8 mouse cellular contexts compared by ENCODE assay signal in genomic region chr4:148448179-148448852, GRCm38 (mm10). TPM values are rescaled to one million over a fixed set of nuclear protein-coding genes. Genes with fewer than 3 reads are reported as not detected.
DNase-seq lines count a peak whose midpoint lies in the region; ATAC-seq and TF ChIP-seq lines count a peak whose summit lies in the region.

Gene Mtor (plus strand): TSS chr4:148448611.

- H3K9me3 ChIP-seq in ES-E14 (ENCODE audit: control insufficient read depth, insufficient read depth, low read depth, low read length), result no peaks in the 10 kb centered on the region
- H3K9me3 ChIP-seq in forebrain, embryonic 15.5 days, result no peaks in the 10 kb centered on the region

- H3K27me3 ChIP-seq in forebrain, embryonic 15.5 days, result no peaks in the 10 kb centered on the region

- peak within 1 kb of the TSS; percentile 91 for H3K9ac ChIP-seq in ES-E14 (ENCODE audit: insufficient read depth, low read depth, low read length, poor library complexity, severe bottlenecking)
- H3K9ac ChIP-seq in forebrain, embryonic 15.5 days (replicated peaks), result peak within 1 kb of the TSS; percentile 77

- DNase-seq in ES-E14 (ENCODE audit: low read depth, low spot score), result peak; percentile 96
- peak; percentile 97 for DNase-seq in cerebellum, adult 11-12 months
- DNase-seq in heart, postnatal 25 days (ENCODE audit: low spot score), result peak; percentile 94
- peak; percentile 94 to 98 for DNase-seq in layer of hippocampus, adult 18-20 months (ENCODE audit: low spot score in 2 of 2)
- DNase-seq in lung, adult 2 months, result peak; percentile 90
- peak; percentile 90 to 95 for DNase-seq in thymus, adult 18-20 months

- in situ Hi-C loops in ES-E14 (cut with MboI; ENCODE audit: low sequenced_read_pairs in 2 of 2, unreplicated experiment in 2 of 2), result no loop called here

- peak within 1 kb of the TSS; percentile 78 to 96 for H3K4me3 ChIP-seq in ES-E14 (ENCODE audit: insufficient read depth in 1 of 2, low read depth in 1 of 2, low read length in 2 of 2, poor library complexity in 1 of 2, severe bottlenecking in 1 of 2)
- peak within 1 kb of the TSS; percentile 70 for H3K4me3 ChIP-seq in forebrain, embryonic 15.5 days
- peak within 1 kb of the TSS; percentile 73 for H3K4me3 ChIP-seq in lung, adult 2 months (replicated peaks; ENCODE audit: extremely low read depth, low read depth, low read length)

- intact Hi-C loops in heart, postnatal 25 days (cut with DNase I), result no loop called here

- no peak for TF ChIP-seq CTCF in lung, adult 2 months (IDR thresholded peaks at IDR 0.05; ENCODE audit: insufficient read depth, low read length)

- peak; percentile 59; the same call in 1 of the 2 replicates for TF ChIP-seq POLR2A in lung, adult 2 months (IDR thresholded peaks at IDR 0.05; ENCODE audit: borderline replicate concordance, extremely low read depth, low read depth, low read length)

- WGBS in forebrain, embryonic 15.5 days, result under 1% methylated on average over 55 of the region's 56 CpGs
- WGBS in lung, adult 2 months, result under 1% methylated on average over 56 of the region's 56 CpGs

- ATAC-seq in forebrain, embryonic 15.5 days (replicated peaks), result peak; percentile 97
- peak; percentile 93 for ATAC-seq in neutrophil, adult 5-6 weeks (ENCODE audit: extremely low read depth, insufficient number of reproducible peaks, low FRiP score, poor library complexity, severe bottlenecking)

- H3K27ac ChIP-seq in ES-E14 (ENCODE audit: insufficient read depth, low read depth, low read length, poor library complexity, severe bottlenecking), result peak within 1 kb of the TSS; percentile 51; the same call in 1 of the 2 replicates
- H3K27ac ChIP-seq in forebrain, embryonic 15.5 days (replicated peaks), result peak within 1 kb of the TSS; percentile 74

- H3K4me1 ChIP-seq in ES-E14 (ENCODE audit: control insufficient read depth in 2 of 2, insufficient read depth in 2 of 2, low read length in 2 of 2, poor library complexity in 1 of 2), result no peaks in the 10 kb centered on the region
- peaks cover 40% of the 10 kb centered on the region for H3K4me1 ChIP-seq in forebrain, embryonic 15.5 days
- peaks cover 10% of the 10 kb centered on the region for H3K4me1 ChIP-seq in lung, adult 2 months (ENCODE audit: control insufficient read depth, insufficient read depth, low read length)

- peak within 1 kb of the TSS; percentile 63 for H3K4me2 ChIP-seq in forebrain, embryonic 15.5 days (replicated peaks)

- H3K36me3 ChIP-seq in ES-E14 (ENCODE audit: control insufficient read depth, insufficient read depth, low read length, poor library complexity, severe bottlenecking), result peaks cover 9% of the 10 kb centered on the region
- H3K36me3 ChIP-seq in forebrain, embryonic 15.5 days, result peaks cover 15% of the 10 kb centered on the region

TF ChIP-seq in ES-E14, 5 proteins besides CTCF, POLR2A, EP300 and RAD21:
- TF ChIP-seq HCFC1 (IDR thresholded peaks at IDR 0.05; ENCODE audit: borderline replicate concordance, insufficient read depth, low read length) (peak; percentile 82), ZNF384 (IDR thresholded peaks at IDR 0.05; ENCODE audit: low read depth, low read length) (no peak), CHD2 (IDR thresholded peaks at IDR 0.05; ENCODE audit: low read depth, low read length) (peak; percentile 86), ZC3H11A (IDR thresholded peaks at IDR 0.05; ENCODE audit: borderline replicate concordance, low read depth, low read length) (no peak)

RNA-seq across cellular contexts. Expression of gene Mtor, which starts in this region (rescaled TPM):
- total RNA-seq in ES-E14 (2012; rRNA removed), result 37.6 and 48.2 TPM in 2 replicates
- polyA plus RNA-seq in forebrain, embryonic 15.5 days (2015; fragmentation: Nextera tagmentation; extraction: Ambion mirVana), result 22.6 and 25.1 TPM in 2 replicates
- 10 to 100 TPM; 45.3 to 46.0 TPM for total RNA-seq in heart, postnatal 25 days (2021)
- total RNA-seq in layer of hippocampus, adult 18-20 months (2021), result 10 to 100 TPM; 88.9 to 90.7 TPM
- 17.3 and 20.2 TPM in 2 replicates for polyA plus RNA-seq in lung, adult 2 months (2012; rRNA removed)
- total RNA-seq in neutrophil, adult 5-6 weeks (2017), result 20.4 and 21.1 TPM in 2 replicates

Comparison
In these comparisons a context has a peak if more than half of its experiments do, and no peak if none do; other contexts are left out.
1. Peak in every context shown above with its lines: DNase-seq, ATAC-seq, H3K4me3 ChIP-seq and H3K27ac ChIP-seq.